Mouse (Mus musculus) stomach, postnatal 0 days (tissue): ENCODE data around the gene Necab3.

Source experiments
- CTCF ChIP-seq: IDR thresholded peaks from 2 replicates; pipeline ENCODE4 v1.5.1; 2016; ENCODE audit warnings: antibody characterized with exemption, low read depth, mild to moderate bottlenecking, moderate library complexity
- EP300 ChIP-seq: optimal IDR thresholded peaks from 2 replicates; pipeline ENCODE3; 2016; ENCODE audit warnings: antibody characterized with exemption

- TF ChIP-seq EP300 (no peak), CTCF (no peak)
These were observed 20.4 kb downstream of the Necab3 start for GRCm38 (mm10) chr2:154538310-154538709.
